Mouse (Mus musculus) heart, embryonic 12.5 days (tissue): ENCODE measurements around the gene Avil. TPM values are rescaled to one million over a fixed set of nuclear protein-coding genes. Genes with fewer than 3 reads are reported as not detected.

Experiments
- ATAC-seq: fragments of 200-750 bp; cut with Nextera tagmentation; 2 replicates; pipeline ENCODE4 v1.8.0; 2017; ENCODE audit warnings: moderate TSS enrichment, moderate library complexity; ENCODE audit not compliant: insufficient number of reproducible peaks, low FRiP score
- H3K27ac ChIP-seq: fragments of 300-500 bp; sonication (generic); 2 replicates; pipeline ENCODE4 v1.5.1; 2016; ENCODE audit warnings: mild to moderate bottlenecking, moderate library complexity; ENCODE audit not compliant: poor library complexity, severe bottlenecking
- H3K27me3 ChIP-seq: fragments of 300-500 bp; sonication (generic); replicated peaks from 2 replicates; pipeline ENCODE4 v1.6.1; 2016; ENCODE audit warnings: mild to moderate bottlenecking, moderate library complexity
- H3K36me3 ChIP-seq: fragments of 300-500 bp; sonication (generic); 2 replicates; pipeline ENCODE4 v1.6.1; 2016; ENCODE audit warnings: mild to moderate bottlenecking, moderate library complexity
- H3K4me1 ChIP-seq: fragments of 300-500 bp; sonication (generic); replicated peaks from 2 replicates; pipeline ENCODE4 v1.6.1; 2016; ENCODE audit warnings: mild to moderate bottlenecking
- H3K4me2 ChIP-seq: fragments of 300-500 bp; sonication (generic); 2 replicates; pipeline ENCODE4 v1.6.1; 2016; ENCODE audit warnings: mild to moderate bottlenecking, moderate library complexity
- H3K4me3 ChIP-seq: fragments of 300-500 bp; sonication (generic); 2 replicates; pipeline ENCODE4 v1.5.1; 2016; ENCODE audit warnings: mild to moderate bottlenecking
- H3K9ac ChIP-seq: fragments of 300-500 bp; sonication (generic); 2 replicates; pipeline ENCODE4 v1.6.1; 2016; ENCODE audit warnings: mild to moderate bottlenecking, moderate library complexity
- H3K9me3 ChIP-seq: fragments of 300-500 bp; sonication (generic); replicated peaks from 2 replicates; pipeline ENCODE4 v1.6.1; 2016; ENCODE audit warnings: mild to moderate bottlenecking, moderate library complexity
- WGBS: fragments of 180-500 bp; shearing (Covaris S2); methylation state at CpG from one replicate; pipeline ENCODE4 v1.1.7; 2016; 5-methylcytosine and 5-hydroxymethylcytosine counted together
- polyA plus RNA-seq: library from polyadenylated mRNA; unstranded; fragments of >200 nt; fragmentation: Nextera tagmentation; extraction: Ambion mirVana; gene quantifications from 2 replicates; pipeline ENCODE4 v1.2.1, GENCODE M21; 2016

Gene Avil
- polyA plus RNA-seq, 1 experiment from 2014 or later, result 0.22 TPM

GRCm38 (mm10) chr10:126971363-126972050, 29.0 kb upstream of the Avil start:
- H3K9ac ChIP-seq, result no peak overlapping the region
- ATAC-seq, result no peak
- H3K4me1 ChIP-seq, result peaks cover 31% of the 10 kb centered on the region
- H3K9me3 ChIP-seq, result no peaks in the 10 kb centered on the region
- no peaks in the 10 kb centered on the region for H3K36me3 ChIP-seq
- WGBS, result 12% methylated on average over 12 of the region's 12 CpGs
- peak overlapping the region; percentile 51 for H3K4me2 ChIP-seq
- peak overlapping the region; percentile 90 for H3K27ac ChIP-seq
- no peak overlapping the region for H3K4me3 ChIP-seq
- no peaks in the 10 kb centered on the region for H3K27me3 ChIP-seq

- Histone ChIP-seq H3K4me2 (peak overlapping the region; percentile 51), H3K9me3 (no peaks in the 10 kb centered on the region), H3K9ac (peak overlapping the region; percentile 41), H3K36me3 (no peaks in the 10 kb centered on the region), H3K27ac (peak overlapping the region; percentile 90), H3K4me3 (0 out of 2 replicates have a peak overlapping the region, but pooled peaks have one; percentile 1), H3K27me3 (no peaks in the 10 kb centered on the region), H3K4me1 (peaks cover 31% of the 10 kb centered on the region)
- ATAC-seq, result peak; percentile 88
- 11% methylated on average over 13 of the region's 13 CpGs for WGBS
Measured at GRCm38 (mm10) chr10:126972051-126972725, 28.3 kb upstream of the Avil start.

- Histone ChIP-seq H3K4me3 (no peak overlapping the region), H3K27ac (peak overlapping the region; percentile 90), H3K36me3 (no peaks in the 10 kb centered on the region), H3K9ac (peak overlapping the region; percentile 41; the same call in 1 of the 2 replicates), H3K9me3 (no peaks in the 10 kb centered on the region), H3K27me3 (no peaks in the 10 kb centered on the region), H3K4me2 (no peak overlapping the region), H3K4me1 (peaks cover 36% of the 10 kb centered on the region)
- ATAC-seq, result no peak
- 28% methylated on average over 7 of the region's 7 CpGs for WGBS
Measured at GRCm38 (mm10) chr10:126972988-126973387, 27.5 kb upstream of the Avil start.

GRCm38 (mm10) chr10:126975706-126976105, 24.8 kb upstream of the Avil start:
- Histone ChIP-seq H3K36me3 (no peaks in the 10 kb centered on the region), H3K4me2 (no peak overlapping the region), H3K9me3 (no peaks in the 10 kb centered on the region), H3K27ac (no peak overlapping the region), H3K4me1 (peaks cover 38% of the 10 kb centered on the region), H3K9ac (no peak overlapping the region), H3K4me3 (no peak overlapping the region), H3K27me3 (no peaks in the 10 kb centered on the region)
- ATAC-seq, result no peak
- WGBS, result 74% methylated on average over 6 of the region's 6 CpGs

- H3K36me3 ChIP-seq, result no peaks in the 10 kb centered on the region
- no peaks in the 10 kb centered on the region for H3K9me3 ChIP-seq
- no peaks in the 10 kb centered on the region for H3K27me3 ChIP-seq
- WGBS, result 57% methylated on average over 4 of the region's 4 CpGs
- H3K4me3 ChIP-seq, result no peak overlapping the region
- H3K27ac ChIP-seq, result no peak overlapping the region
- no peak overlapping the region for H3K9ac ChIP-seq
- H3K4me2 ChIP-seq, result no peak overlapping the region
- H3K4me1 ChIP-seq, result peaks cover 38% of the 10 kb centered on the region
- ATAC-seq, result no peak
Measured at GRCm38 (mm10) chr10:126977076-126977475, 23.4 kb upstream of the Avil start.

- Histone ChIP-seq H3K27me3 (no peaks in the 10 kb centered on the region), H3K36me3 (no peaks in the 10 kb centered on the region; the same call in 1 of the 2 replicates), H3K4me1 (peaks cover 38% of the 10 kb centered on the region), H3K4me2 (peak within 1 kb of the TSS; percentile 96), H3K9ac (peak within 1 kb of the TSS; percentile 100), H3K27ac (peak within 1 kb of the TSS; percentile 98), H3K4me3 (peak within 1 kb of the TSS; percentile 100), H3K9me3 (no peaks in the 10 kb centered on the region)
- peak; percentile 95 for ATAC-seq
- WGBS, result under 1% methylated on average over 54 of the region's 56 CpGs
Measured at GRCm38 (mm10) chr10:126978277-126978994, 22.1 kb upstream of the Avil start, which contains the start of gene Ctdsp2. Gene Ctdsp2, plus strand, starts transcription at chr10:126978717.

GRCm38 (mm10) chr10:126979121-126979635, 21.3 kb upstream of the Avil start:
- H3K27me3 ChIP-seq, result no peaks in the 10 kb centered on the region
- H3K9me3 ChIP-seq, result no peaks in the 10 kb centered on the region
- H3K9ac ChIP-seq, result peak overlapping the region; percentile 100
- 0% methylated on average over 30 of the region's 62 CpGs for WGBS
- H3K4me1 ChIP-seq, result peaks cover 44% of the 10 kb centered on the region
- no peaks in the 10 kb centered on the region; the same call in 1 of the 2 replicates for H3K36me3 ChIP-seq
- peak; percentile 60 for ATAC-seq
- peak overlapping the region; percentile 96 for H3K4me2 ChIP-seq
- peak overlapping the region; percentile 100 for H3K4me3 ChIP-seq
- peak overlapping the region; percentile 98 for H3K27ac ChIP-seq

GRCm38 (mm10) chr10:126979636-126980151, 20.8 kb upstream of the Avil start:
- Histone ChIP-seq H3K27me3 (no peaks in the 10 kb centered on the region), H3K9ac (peak overlapping the region; percentile 100), H3K4me1 (peaks cover 49% of the 10 kb centered on the region), H3K27ac (peak overlapping the region; percentile 98), H3K36me3 (no peaks in the 10 kb centered on the region; the same call in 1 of the 2 replicates), H3K9me3 (no peaks in the 10 kb centered on the region), H3K4me2 (peak overlapping the region; percentile 96), H3K4me3 (peak overlapping the region; percentile 100)
- no peak for ATAC-seq
- WGBS, result under 1% methylated on average over 51 of the region's 57 CpGs

- Histone ChIP-seq H3K4me1 (peaks cover 56% of the 10 kb centered on the region), H3K9me3 (no peaks in the 10 kb centered on the region), H3K27me3 (no peaks in the 10 kb centered on the region), H3K4me3 (peak overlapping the region; percentile 100), H3K36me3 (no peaks in the 10 kb centered on the region; the same call in 1 of the 2 replicates), H3K27ac (peak overlapping the region; percentile 98), H3K9ac (peak overlapping the region; percentile 100), H3K4me2 (peak overlapping the region; percentile 96)
- ATAC-seq, result no peak
- 2% methylated on average over 16 of the region's 16 CpGs for WGBS
Measured at GRCm38 (mm10) chr10:126980221-126980932, 20.1 kb upstream of the Avil start.

GRCm38 (mm10) chr10:126980933-126981530, 19.5 kb upstream of the Avil start:
- no peaks in the 10 kb centered on the region for H3K27me3 ChIP-seq
- H3K36me3 ChIP-seq, result no peaks in the 10 kb centered on the region; the same call in 1 of the 2 replicates
- WGBS, result 13% methylated on average over 11 of the region's 11 CpGs
- H3K27ac ChIP-seq, result peak overlapping the region; percentile 98
- peaks cover 63% of the 10 kb centered on the region for H3K4me1 ChIP-seq
- peak overlapping the region; percentile 100 for H3K4me3 ChIP-seq
- H3K9me3 ChIP-seq, result no peaks in the 10 kb centered on the region
- H3K9ac ChIP-seq, result peak overlapping the region; percentile 100
- ATAC-seq, result no peak
- H3K4me2 ChIP-seq, result peak overlapping the region; percentile 96
